Mouse (Mus musculus) C2C12 (cell line): ENCODE measurements around the gene Luzp1.

ENCODE experiments used
- CEBPB ChIP-seq: IDR thresholded peaks from one replicate; pipeline ENCODE4 v1.6.1; 2011; ENCODE audit warnings: low read depth, mild to moderate bottlenecking, control low read depth, moderate library complexity
- CTCF ChIP-seq: IDR thresholded peaks from one replicate; pipeline ENCODE4 v1.5.1; 2011; ENCODE audit not compliant: control insufficient read depth, insufficient read depth, insufficient read length
- USF1 ChIP-seq: IDR thresholded peaks from one replicate; pipeline ENCODE4 v1.6.1; 2011; ENCODE audit warnings: low read depth, mild to moderate bottlenecking, control low read depth, moderate library complexity

DNA sequence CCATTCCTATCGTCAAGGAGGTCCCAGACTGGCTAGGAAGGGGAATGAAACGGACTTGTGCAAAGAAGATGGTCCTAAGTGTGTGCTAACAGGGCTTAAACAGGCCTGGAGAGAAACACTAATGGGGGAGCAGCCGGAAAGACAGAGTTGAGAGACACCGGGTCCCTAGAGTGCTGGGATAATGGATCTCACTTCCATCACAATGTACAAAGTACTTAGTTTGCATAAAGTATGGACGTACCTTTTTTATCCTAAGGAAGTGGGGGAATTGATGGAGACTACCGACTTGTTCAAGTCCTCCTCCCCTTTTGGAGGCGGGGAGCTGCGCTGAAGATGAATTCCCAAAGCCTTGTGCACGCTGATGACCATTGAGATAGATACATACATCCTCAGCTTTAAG, 6.1 kb upstream of the Luzp1 start:
- no peak for TF ChIP-seq USF1
- no peak for TF ChIP-seq CTCF
- no peak for TF ChIP-seq CEBPB
